10 mouse cellular contexts compared by ENCODE assay signal in the genomic region with DNA sequence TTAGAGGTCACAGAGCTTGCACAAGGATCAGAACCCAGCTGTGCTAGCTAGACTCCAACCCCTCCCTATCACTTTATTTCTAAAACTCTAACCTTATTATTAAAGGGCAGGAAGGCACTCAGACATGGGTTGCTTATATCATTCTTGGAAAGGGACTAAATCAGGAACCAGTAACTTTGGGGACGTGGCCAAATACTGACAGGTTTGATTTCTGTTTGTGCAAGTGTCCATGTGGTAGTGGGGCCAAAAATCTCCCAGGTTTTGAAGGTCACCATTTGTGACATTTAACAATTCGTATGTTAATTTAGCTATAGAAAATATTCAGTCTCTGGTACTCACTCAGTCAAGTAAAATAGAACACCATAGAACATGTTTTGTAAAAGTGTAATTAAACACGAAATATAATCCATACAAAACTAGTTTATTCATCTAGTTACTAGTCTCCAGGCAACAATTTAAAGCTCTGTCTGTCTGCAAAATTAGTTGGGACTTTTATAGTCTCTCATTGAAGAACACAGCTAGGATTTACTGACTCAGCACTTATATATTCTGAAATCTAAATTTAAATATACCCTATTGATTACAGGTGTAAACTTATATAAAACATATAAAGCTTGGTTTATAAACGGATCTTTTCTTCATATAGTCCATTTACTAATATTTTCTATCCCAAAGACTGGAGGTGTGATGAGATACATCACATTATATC. TPM values are rescaled to one million over a fixed set of nuclear protein-coding genes. Genes with fewer than 3 reads are reported as not detected.
A peak's percentile ranks its signal among the peaks of the same experiment; 100 is the strongest.
DNase-seq lines count a peak whose midpoint lies in the region; ATAC-seq and TF ChIP-seq lines count a peak whose summit lies in the region.
"Had no signal": no experiment of that assay in that cellular context is flagged by ENCODE, and none has a peak within 500 bp of the region (broad histone marks: within the 10 kb centered on the region; RNA-seq: fewer than 3 reads in every experiment).

No protein-coding gene starts in this region.

- no peaks in the 10 kb centered on the region for H3K36me3 ChIP-seq in heart, embryonic 16.5 days (ENCODE audit: control insufficient read depth, insufficient read depth)
- no peaks in the 10 kb centered on the region for H3K36me3 ChIP-seq in E14TG2a.4 (ENCODE audit: insufficient read depth, low read length)
- no peaks in the 10 kb centered on the region for H3K36me3 ChIP-seq in liver, embryonic 13.5 days

- no peak for TF ChIP-seq POLR2A in brain, embryonic 14.5 days (IDR thresholded peaks at IDR 0.05; ENCODE audit: borderline replicate concordance, extremely low read depth, insufficient read depth, insufficient read length, poor library complexity, severe bottlenecking)

- ATAC-seq in heart, embryonic 16.5 days (replicated peaks; ENCODE audit: extremely low read depth, insufficient read depth, low FRiP score): no peak
- ATAC-seq in liver, embryonic 13.5 days (ENCODE audit: low read depth): no peak
- ATAC-seq in inflammation-experienced regulatory T-cells, adult 6 months: no peak
- ATAC-seq in erythroid progenitor cell, adult 5-6 weeks (replicated peaks; ENCODE audit: low FRiP score, poor library complexity, severe bottlenecking): no peak

- no peak for TF ChIP-seq CTCF in E14TG2a.4 (conservative IDR thresholded peaks at IDR 0.05; ENCODE audit: low read length)
- TF ChIP-seq CTCF in brain, embryonic 14.5 days (IDR thresholded peaks at IDR 0.05; ENCODE audit: borderline replicate concordance, extremely low read depth, insufficient read depth, insufficient read length): no peak

- H3K9me3 ChIP-seq in heart, embryonic 16.5 days (replicated peaks; ENCODE audit: control insufficient read depth, low read length): no peaks in the 10 kb centered on the region
- H3K9me3 ChIP-seq in E14TG2a.4 (ENCODE audit: low read length): no peaks in the 10 kb centered on the region
- no peaks in the 10 kb centered on the region for H3K9me3 ChIP-seq in liver, embryonic 13.5 days (replicated peaks)

- H3K4me3 ChIP-seq in heart, embryonic 16.5 days (ENCODE audit: low read length): peak overlapping the region; percentile 74; the same call in 1 of the 2 replicates
- H3K4me3 ChIP-seq in E14TG2a.4 (replicated peaks; ENCODE audit: low read length): peak overlapping the region; percentile 89
- H3K4me3 ChIP-seq in liver, embryonic 13.5 days (replicated peaks): no peak overlapping the region

- no peaks in the 10 kb centered on the region for H3K4me1 ChIP-seq in heart, embryonic 16.5 days (ENCODE audit: control insufficient read depth, insufficient read depth, low read length)
- H3K4me1 ChIP-seq in E14TG2a.4 (replicated peaks; ENCODE audit: low read depth, low read length): peaks cover 4% of the 10 kb centered on the region
- no peaks in the 10 kb centered on the region for H3K4me1 ChIP-seq in liver, embryonic 13.5 days (replicated peaks)

- 63% methylated on average over 4 of the region's 4 CpGs for WGBS in heart, embryonic 16.5 days
- WGBS in liver, embryonic 13.5 days (ENCODE audit: insufficient replicate concordance): 48% methylated on average over 4 of the region's 4 CpGs

- no peak overlapping the region for H3K9ac ChIP-seq in heart, embryonic 16.5 days (ENCODE audit: low read length)
- H3K9ac ChIP-seq in liver, embryonic 13.5 days: no peak overlapping the region; the same call in 1 of the 2 replicates

- no peaks in the 10 kb centered on the region for H3K27me3 ChIP-seq in heart, embryonic 16.5 days (ENCODE audit: control insufficient read depth, insufficient read depth, low read length)
- H3K27me3 ChIP-seq in E14TG2a.4 (ENCODE audit: insufficient read depth, low read length): no peaks in the 10 kb centered on the region
- H3K27me3 ChIP-seq in liver, embryonic 13.5 days: no peaks in the 10 kb centered on the region

- H3K4me2 ChIP-seq in heart, embryonic 16.5 days (ENCODE audit: low read depth, low read length): peak overlapping the region; percentile 60
- peak overlapping the region; percentile 85 for H3K4me2 ChIP-seq in liver, embryonic 13.5 days

- H3K27ac ChIP-seq in heart, embryonic 16.5 days (ENCODE audit: low read length): no peak overlapping the region
- no peak overlapping the region for H3K27ac ChIP-seq in liver, embryonic 13.5 days

- DNase-seq in heart, adult 11 months: no peak
- peak; percentile 5 for DNase-seq in brain, embryonic 14.5 days (ENCODE audit: low read depth)
- DNase-seq in liver, embryonic 13.5 days: no peak
- DNase-seq in testis, postnatal 14 days (ENCODE audit: low spot score): no peak

RNA-seq across cellular contexts. Expression of gene Kdm6a, which starts 1.5 kb away (rescaled TPM):
- 15.2 and 16.6 TPM in 2 replicates for polyA plus RNA-seq in heart, embryonic 16.5 days (2015; fragmentation: Nextera tagmentation; extraction: Ambion mirVana)
- 37.3 and 39.8 TPM in 2 replicates for polyA plus RNA-seq in brain, embryonic 14.5 days (2012; rRNA removed)
- 11.1 and 18.3 TPM in 2 replicates for polyA plus RNA-seq in liver, embryonic 13.5 days (2015; fragmentation: Nextera tagmentation; extraction: Ambion mirVana)
- 10 to 100 TPM; 20.1 to 30.6 (median 29.7) TPM for polyA plus RNA-seq in inflammation-experienced regulatory T-cells, adult 6 months (2017; shearing (Covaris generic))
- total RNA-seq in erythroid progenitor cell, adult 5-6 weeks (2015; ENCODE audit: low replicate concordance): 64.9 and 99.3 TPM in 2 replicates
- 83.0 and 101 TPM in 2 replicates for total RNA-seq in erythroid progenitor cell, adult 5-6 weeks (2017; ENCODE audit: low replicate concordance)

RNA-seq across cellular contexts. Expression of gene Dusp21, which starts 15.2 kb away (rescaled TPM):
- polyA plus RNA-seq in heart, embryonic 16.5 days (2015; fragmentation: Nextera tagmentation; extraction: Ambion mirVana): not detected in 2 replicates
- polyA plus RNA-seq in brain, embryonic 14.5 days (2012; rRNA removed): not detected in 2 replicates
- not detected in 2 replicates for polyA plus RNA-seq in liver, embryonic 13.5 days (2015; fragmentation: Nextera tagmentation; extraction: Ambion mirVana)
- not detected for polyA plus RNA-seq in inflammation-experienced regulatory T-cells, adult 6 months (2017; shearing (Covaris generic))
- total RNA-seq in erythroid progenitor cell, adult 5-6 weeks (2015; ENCODE audit: low replicate concordance): not detected in 2 replicates
- not detected in 2 replicates for total RNA-seq in erythroid progenitor cell, adult 5-6 weeks (2017; ENCODE audit: low replicate concordance)
- total RNA-seq: hematopoietic stem cell, adult 5-6 weeks had no signal
- polyA plus RNA-seq: cerebellum, adult 2 months had no signal
